Mouse (Mus musculus): ENCODE data around the gene Cox17. TPM values are rescaled to one million over a fixed set of nuclear protein-coding genes. Genes with fewer than 3 reads are reported as not detected.

Cox17 gene
- polyA plus RNA-seq (2015; fragmentation: Nextera tagmentation; extraction: Ambion mirVana), result 66.0 and 68.5 TPM in 2 replicates

GRCm38 (mm10) chr16:38346529-38347325 lies at the start of gene Cox17, which contains the start of gene Gm21987:
Gene Cox17 (plus strand): TSS chr16:38346991.
Gene Gm21987 (plus strand): TSS chr16:38347040.
- peak; percentile 98 for ATAC-seq
- peaks cover 3% of the 10 kb centered on the region for H3K36me3 ChIP-seq (ENCODE audit: control insufficient read depth, insufficient read depth, low read length)
- peak within 1 kb of the TSS; percentile 66 for H3K4me2 ChIP-seq (ENCODE audit: low read length)
- WGBS, result 3% methylated on average over 35 of the region's 35 CpGs
- H3K4me3 ChIP-seq (ENCODE audit: low read depth, low read length), result peak within 1 kb of the TSS; percentile 64
- no peaks in the 10 kb centered on the region for H3K9me3 ChIP-seq (replicated peaks; ENCODE audit: control insufficient read depth, low read length, poor library complexity, severe bottlenecking)
- no peaks in the 10 kb centered on the region for H3K27me3 ChIP-seq (ENCODE audit: control insufficient read depth, insufficient read depth, low read depth, low read length)
- H3K27ac ChIP-seq (ENCODE audit: low read length), result peak within 1 kb of the TSS; percentile 70
- H3K9ac ChIP-seq (ENCODE audit: low read depth, low read length), result peak within 1 kb of the TSS; percentile 80
- peaks cover 8% of the 10 kb centered on the region for H3K4me1 ChIP-seq (ENCODE audit: control insufficient read depth, insufficient read depth, low read length)

DNA sequence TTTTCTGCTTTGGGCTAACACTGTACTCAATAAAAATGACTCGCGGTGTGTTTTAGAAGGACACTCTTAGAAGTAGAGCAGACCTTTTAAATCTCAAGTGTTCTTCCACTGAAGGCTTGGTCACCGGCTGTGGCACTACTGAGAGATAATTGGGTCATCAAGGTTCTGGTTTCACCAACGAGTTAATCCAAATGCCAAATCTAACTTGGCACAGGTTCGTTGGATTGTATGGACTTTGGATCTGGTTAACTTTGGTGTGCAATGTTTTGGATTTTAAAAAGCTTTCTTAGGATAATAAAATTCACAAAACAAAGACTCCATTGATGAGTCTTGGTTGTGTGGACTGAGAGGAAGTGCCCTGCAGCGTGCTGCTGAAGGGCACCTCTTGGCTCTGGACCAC lies 48.4 kb upstream of the Cox17 start:
- no peaks in the 10 kb centered on the region for H3K4me1 ChIP-seq (ENCODE audit: control insufficient read depth, insufficient read depth, low read length)
- H3K9me3 ChIP-seq (replicated peaks; ENCODE audit: control insufficient read depth, low read length, poor library complexity, severe bottlenecking), result no peaks in the 10 kb centered on the region
- no peak overlapping the region for H3K4me2 ChIP-seq (ENCODE audit: low read length)
- H3K4me3 ChIP-seq (ENCODE audit: low read depth, low read length), result no peak overlapping the region
- no peaks in the 10 kb centered on the region for H3K27me3 ChIP-seq (ENCODE audit: control insufficient read depth, insufficient read depth, low read depth, low read length)
- ATAC-seq, result no peak
- H3K36me3 ChIP-seq (ENCODE audit: control insufficient read depth, insufficient read depth, low read length), result no peaks in the 10 kb centered on the region
- no peak overlapping the region for H3K27ac ChIP-seq (ENCODE audit: low read length)
- 91% methylated on average over 6 of the region's 6 CpGs for WGBS
- no peak overlapping the region for H3K9ac ChIP-seq (ENCODE audit: low read depth, low read length)

DNA sequence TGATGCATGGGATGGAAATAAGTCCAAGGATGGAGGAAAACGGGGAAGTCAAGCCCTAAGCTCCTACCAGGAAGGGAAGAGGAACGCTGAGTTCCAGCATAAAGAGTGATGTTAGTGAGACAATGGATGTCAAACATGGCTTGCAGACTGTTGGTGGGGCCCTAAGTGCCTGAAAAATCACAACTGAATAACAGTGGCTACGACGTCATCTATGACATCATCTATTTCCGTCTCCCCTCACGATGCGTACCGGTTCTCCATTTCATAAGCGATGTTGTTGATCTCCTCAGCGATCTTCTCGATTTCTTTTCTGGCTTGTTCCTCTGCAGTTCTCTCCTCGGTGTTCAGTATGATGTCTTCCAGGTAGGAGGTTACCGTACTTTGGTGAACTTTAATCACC lies 44.4 kb upstream of the Cox17 start:
- H3K9ac ChIP-seq (ENCODE audit: low read depth, low read length), result no peak overlapping the region
- WGBS, result 95% methylated on average over 13 of the region's 13 CpGs
- H3K27ac ChIP-seq (ENCODE audit: low read length), result no peak overlapping the region
- no peak overlapping the region for H3K4me2 ChIP-seq (ENCODE audit: low read length)
- peaks cover 4% of the 10 kb centered on the region for H3K4me1 ChIP-seq (ENCODE audit: control insufficient read depth, insufficient read depth, low read length)
- ATAC-seq, result no peak
- H3K4me3 ChIP-seq (ENCODE audit: low read depth, low read length), result no peak overlapping the region
- H3K9me3 ChIP-seq (replicated peaks; ENCODE audit: control insufficient read depth, low read length, poor library complexity, severe bottlenecking), result no peaks in the 10 kb centered on the region
- H3K27me3 ChIP-seq (ENCODE audit: control insufficient read depth, insufficient read depth, low read depth, low read length), result no peaks in the 10 kb centered on the region
- no peaks in the 10 kb centered on the region for H3K36me3 ChIP-seq (ENCODE audit: control insufficient read depth, insufficient read depth, low read length)

DNA sequence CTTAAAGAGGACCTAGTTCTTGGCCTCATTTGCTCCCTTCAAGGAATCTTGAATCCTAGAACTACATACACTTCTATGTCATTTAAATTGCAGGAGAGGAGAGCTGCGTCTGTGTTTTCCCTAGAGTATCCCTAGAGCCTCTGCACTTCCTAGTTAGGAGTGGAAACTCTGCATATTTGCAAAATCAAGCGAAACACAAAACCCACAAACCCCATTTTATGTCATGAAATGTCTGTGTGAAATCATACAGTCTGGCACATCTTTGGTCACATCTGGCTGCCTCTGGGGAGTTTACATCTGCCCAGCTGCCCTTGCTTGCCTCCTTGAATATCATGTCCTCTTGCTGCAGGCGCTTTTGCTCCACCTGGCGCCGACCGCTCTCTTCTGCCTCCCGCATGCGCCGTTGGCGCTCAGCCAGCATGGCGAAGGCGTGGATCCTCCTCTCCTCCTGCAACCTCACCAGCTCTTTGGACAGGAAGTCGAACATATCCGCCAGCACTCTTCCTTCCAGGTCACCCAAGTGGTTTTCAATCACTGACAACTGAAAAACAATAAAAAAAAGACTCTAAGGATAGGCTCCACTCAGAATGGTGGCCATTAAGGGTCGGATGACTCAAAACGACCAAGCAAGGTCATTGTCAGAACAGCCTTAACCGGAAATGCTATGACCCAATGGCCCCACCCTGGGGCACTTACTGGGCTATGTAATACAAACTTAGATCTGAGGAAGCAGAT lies 42.2 kb upstream of the Cox17 start:
- Histone ChIP-seq H3K4me3 (ENCODE audit: low read depth, low read length) (no peak overlapping the region), H3K9me3 (replicated peaks; ENCODE audit: control insufficient read depth, low read length, poor library complexity, severe bottlenecking) (no peaks in the 10 kb centered on the region; the same call in 1 of the 2 replicates), H3K9ac (ENCODE audit: low read depth, low read length) (no peak overlapping the region), H3K4me2 (ENCODE audit: low read length) (no peak overlapping the region), H3K36me3 (ENCODE audit: control insufficient read depth, insufficient read depth, low read length) (no peaks in the 10 kb centered on the region), H3K27ac (ENCODE audit: low read length) (no peak overlapping the region), H3K27me3 (ENCODE audit: control insufficient read depth, insufficient read depth, low read depth, low read length) (no peaks in the 10 kb centered on the region), H3K4me1 (ENCODE audit: control insufficient read depth, insufficient read depth, low read length) (peaks cover 11% of the 10 kb centered on the region)
- ATAC-seq, result no peak
- WGBS, result 84% methylated on average over 17 of the region's 17 CpGs

GRCm38 (mm10) chr16:38306571-38307220 lies 40.1 kb upstream of the Cox17 start:
- Histone ChIP-seq H3K9ac (ENCODE audit: low read depth, low read length) (no peak overlapping the region), H3K4me1 (ENCODE audit: control insufficient read depth, insufficient read depth, low read length) (peaks cover 11% of the 10 kb centered on the region), H3K9me3 (replicated peaks; ENCODE audit: control insufficient read depth, low read length, poor library complexity, severe bottlenecking) (no peaks in the 10 kb centered on the region; the same call in 1 of the 2 replicates), H3K27ac (ENCODE audit: low read length) (0 out of 2 replicates have a peak overlapping the region, but pooled peaks have one; percentile 11), H3K27me3 (ENCODE audit: control insufficient read depth, insufficient read depth, low read depth, low read length) (no peaks in the 10 kb centered on the region), H3K4me3 (ENCODE audit: low read depth, low read length) (no peak overlapping the region), H3K4me2 (ENCODE audit: low read length) (no peak overlapping the region), H3K36me3 (ENCODE audit: control insufficient read depth, insufficient read depth, low read length) (no peaks in the 10 kb centered on the region)
- WGBS, result 43% methylated on average over 18 of the region's 18 CpGs
- ATAC-seq, result no peak

DNA sequence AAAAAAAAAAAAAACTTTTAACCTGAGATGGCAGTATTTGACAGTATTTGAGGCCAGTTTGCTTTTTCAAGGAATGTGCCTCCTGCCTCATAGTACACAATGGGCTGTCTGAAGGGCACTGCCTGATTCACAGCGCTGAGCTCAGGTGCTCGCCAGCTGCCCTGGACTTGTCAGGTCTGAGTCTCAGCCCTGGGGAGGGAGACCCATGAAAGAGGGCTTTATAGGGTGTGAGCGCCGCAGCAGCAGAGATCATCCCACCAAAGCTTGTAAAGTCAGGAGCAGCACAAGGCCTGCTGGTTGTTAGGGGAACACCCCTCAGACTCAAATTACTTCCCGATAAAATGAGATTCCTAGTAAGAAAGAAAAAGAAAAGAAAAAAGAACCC lies 39.6 kb upstream of the Cox17 start:
- no peak overlapping the region for H3K4me3 ChIP-seq (ENCODE audit: low read depth, low read length)
- H3K27ac ChIP-seq (ENCODE audit: low read length), result peak overlapping the region; percentile 32; the same call in 1 of the 2 replicates
- 25% methylated on average over 5 of the region's 5 CpGs for WGBS
- H3K9ac ChIP-seq (ENCODE audit: low read depth, low read length), result no peak overlapping the region
- H3K36me3 ChIP-seq (ENCODE audit: control insufficient read depth, insufficient read depth, low read length), result no peaks in the 10 kb centered on the region
- no peak overlapping the region for H3K4me2 ChIP-seq (ENCODE audit: low read length)
- no peaks in the 10 kb centered on the region for H3K27me3 ChIP-seq (ENCODE audit: control insufficient read depth, insufficient read depth, low read depth, low read length)
- peaks cover 11% of the 10 kb centered on the region for H3K4me1 ChIP-seq (ENCODE audit: control insufficient read depth, insufficient read depth, low read length)
- no peaks in the 10 kb centered on the region; the same call in 1 of the 2 replicates for H3K9me3 ChIP-seq (replicated peaks; ENCODE audit: control insufficient read depth, low read length, poor library complexity, severe bottlenecking)
- ATAC-seq, result no peak

DNA sequence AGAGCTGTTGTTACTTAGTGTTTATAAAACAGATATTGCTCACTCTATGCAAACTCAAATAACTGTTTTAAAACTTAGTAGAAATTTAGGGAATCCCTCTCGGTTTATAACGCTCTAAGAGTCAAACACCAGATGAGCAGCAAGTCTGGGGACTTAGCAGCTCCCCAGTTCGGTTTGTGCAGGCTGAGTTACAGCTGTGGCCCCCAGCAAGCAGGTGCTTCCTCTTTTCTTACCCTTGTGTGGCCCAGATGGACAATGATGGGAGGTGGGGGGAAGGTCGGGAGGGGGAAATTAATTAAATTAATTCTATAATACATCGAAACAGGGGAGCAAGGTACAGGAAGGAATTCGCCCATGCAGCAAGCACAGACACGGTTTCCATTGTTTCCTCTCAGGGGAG lies 39.1 kb upstream of the Cox17 start:
- no peaks in the 10 kb centered on the region; the same call in 1 of the 2 replicates for H3K9me3 ChIP-seq (replicated peaks; ENCODE audit: control insufficient read depth, low read length, poor library complexity, severe bottlenecking)
- no peak for ATAC-seq
- H3K4me1 ChIP-seq (ENCODE audit: control insufficient read depth, insufficient read depth, low read length), result peaks cover 11% of the 10 kb centered on the region
- peak overlapping the region; percentile 60 for H3K27ac ChIP-seq (ENCODE audit: low read length)
- 0 out of 2 replicates have a peak overlapping the region, but pooled peaks have one; percentile 44 for H3K9ac ChIP-seq (ENCODE audit: low read depth, low read length)
- H3K27me3 ChIP-seq (ENCODE audit: control insufficient read depth, insufficient read depth, low read depth, low read length), result no peaks in the 10 kb centered on the region
- WGBS, result 29% methylated on average over 7 of the region's 7 CpGs
- H3K4me2 ChIP-seq (ENCODE audit: low read length), result peak overlapping the region; percentile 36
- H3K4me3 ChIP-seq (ENCODE audit: low read depth, low read length), result no peak overlapping the region
- no peaks in the 10 kb centered on the region for H3K36me3 ChIP-seq (ENCODE audit: control insufficient read depth, insufficient read depth, low read length)

DNA sequence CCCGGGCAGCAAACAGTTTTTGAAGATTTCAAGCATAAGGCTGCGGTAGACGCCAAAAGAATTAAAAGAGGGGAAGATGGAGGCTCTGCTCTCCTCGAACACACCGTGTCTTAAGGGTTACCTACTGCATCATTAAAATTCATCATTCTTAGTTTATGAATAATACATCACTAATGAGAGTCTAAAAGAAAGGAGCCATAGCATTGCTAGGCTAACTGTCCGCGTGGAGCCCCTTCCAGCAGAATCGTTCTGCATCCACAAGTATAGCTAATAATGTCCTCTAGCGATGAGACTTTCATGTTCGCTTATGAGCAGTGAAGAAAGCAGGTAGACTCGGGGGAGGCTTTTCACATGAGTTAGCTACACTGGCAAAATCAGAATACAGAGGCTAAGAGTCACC lies 38.6 kb upstream of the Cox17 start:
- Histone ChIP-seq H3K27ac (ENCODE audit: low read length) (peak overlapping the region; percentile 60; the same call in 1 of the 2 replicates), H3K9ac (ENCODE audit: low read depth, low read length) (no peak overlapping the region), H3K9me3 (replicated peaks; ENCODE audit: control insufficient read depth, low read length, poor library complexity, severe bottlenecking) (no peaks in the 10 kb centered on the region; the same call in 1 of the 2 replicates), H3K4me2 (ENCODE audit: low read length) (peak overlapping the region; percentile 36), H3K4me1 (ENCODE audit: control insufficient read depth, insufficient read depth, low read length) (peaks cover 11% of the 10 kb centered on the region), H3K4me3 (ENCODE audit: low read depth, low read length) (no peak overlapping the region; the same call in 1 of the 2 replicates), H3K36me3 (ENCODE audit: control insufficient read depth, insufficient read depth, low read length) (no peaks in the 10 kb centered on the region), H3K27me3 (ENCODE audit: control insufficient read depth, insufficient read depth, low read depth, low read length) (no peaks in the 10 kb centered on the region)
- ATAC-seq, result peak; percentile 79
- 39% methylated on average over 11 of the region's 11 CpGs for WGBS
